Mouse (Mus musculus) testis, adult 2 months (tissue): ENCODE data around the gene Dgkz.

Source experiments
- CTCF ChIP-seq: fragments of 200-500 bp; IDR thresholded peaks from 2 replicates; pipeline ENCODE4 v1.5.1; 2012; ENCODE audit warnings: low read depth, mild to moderate bottlenecking, inconsistent platforms, low read length, moderate library complexity; ENCODE audit not compliant: control insufficient read depth, insufficient read depth, insufficient replicate concordance
- POLR2A ChIP-seq: fragments of 200-500 bp; IDR thresholded peaks from 2 replicates; pipeline ENCODE4 v1.6.1; 2012; ENCODE audit warnings: low read depth, mild to moderate bottlenecking, inconsistent platforms, low read length, moderate library complexity; ENCODE audit not compliant: control insufficient read depth

- no peak for TF ChIP-seq CTCF
- no peak for TF ChIP-seq POLR2A
These were observed 42.8 kb downstream of the Dgkz start for GRCm38 (mm10) chr2:91932737-91933350.
